Mouse (Mus musculus): Measurements from ENCODE around the gene Them5.

DNA sequence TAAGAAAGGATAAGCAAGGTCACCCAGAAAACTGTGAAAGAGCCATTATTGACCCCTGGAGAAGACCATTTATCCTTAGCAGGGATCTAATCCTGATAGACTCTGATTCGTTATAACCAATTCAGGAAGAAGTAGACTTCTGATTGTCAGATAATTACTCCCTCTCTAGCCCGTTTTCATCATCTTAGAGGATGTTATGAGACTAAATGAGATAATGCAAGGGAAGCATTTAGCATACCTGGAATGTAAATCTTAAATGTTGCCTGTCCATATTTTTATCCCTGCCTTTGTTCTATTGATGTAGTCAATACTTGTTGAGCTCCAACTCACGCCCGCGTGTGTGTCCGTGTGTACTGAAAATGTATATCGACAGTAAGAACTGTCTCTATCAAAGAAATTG, 31.4 kb upstream of the Them5 start:
- TF ChIP-seq CTCF (IDR thresholded peaks at IDR 0.05; ENCODE audit: low read depth, low read length) (no peak), POLR2A (IDR thresholded peaks at IDR 0.05; ENCODE audit: extremely low read depth, insufficient read depth, low read length) (no peak)
